Mouse (Mus musculus): ENCODE results near the gene Pnlip. TPM values are rescaled to one million over a fixed set of nuclear protein-coding genes. Genes with fewer than 3 reads are reported as not detected.

The Pnlip gene
- polyA plus RNA-seq, 2 experiments = not detected

- Histone ChIP-seq H3K4me1 (ENCODE audit: control insufficient read depth, insufficient read depth, low read length) (0 out of 2 replicates have a peak, but pooled peaks cover 4% of the 10 kb centered on the region), H3K9me3 (ENCODE audit: control insufficient read depth, low read length) (peaks cover 3% of the 10 kb centered on the region; the same call in 1 of the 2 replicates), H3K27ac (replicated peaks; ENCODE audit: low read depth, low read length) (no peak overlapping the region), H3K4me2 (replicated peaks; ENCODE audit: low read depth, low read length, severe bottlenecking) (no peak overlapping the region), H3K36me3 (ENCODE audit: control insufficient read depth, insufficient read depth, low read length) (no peaks in the 10 kb centered on the region), H3K27me3 (ENCODE audit: control insufficient read depth, insufficient read depth, low read length) (no peaks in the 10 kb centered on the region), H3K9ac (ENCODE audit: low read depth, low read length, severe bottlenecking) (no peak overlapping the region), H3K4me3 (replicated peaks; ENCODE audit: low read length) (no peak overlapping the region)
- ATAC-seq (ENCODE audit: low FRiP score, low read depth) (peak; percentile 70), DNase-seq (ENCODE audit: low spot score) (no peak)
- no peak for TF ChIP-seq POLR2A (IDR thresholded peaks at IDR 0.05; ENCODE audit: borderline replicate concordance, extremely low read depth, insufficient read depth, insufficient read length)
- WGBS = 58% methylated on average over 4 of the region's 4 CpGs
These were observed 27.5 kb upstream of the Pnlip start for GRCm38 (mm10) chr19:58624799-58625198.

- Histone ChIP-seq H3K4me3 (replicated peaks; ENCODE audit: low read length) (no peak overlapping the region), H3K27me3 (ENCODE audit: control insufficient read depth, insufficient read depth, low read length) (no peaks in the 10 kb centered on the region), H3K4me2 (replicated peaks; ENCODE audit: low read depth, low read length, severe bottlenecking) (no peak overlapping the region), H3K9ac (ENCODE audit: low read depth, low read length, severe bottlenecking) (no peak overlapping the region), H3K36me3 (ENCODE audit: control insufficient read depth, insufficient read depth, low read length) (no peaks in the 10 kb centered on the region), H3K27ac (replicated peaks; ENCODE audit: low read depth, low read length) (no peak overlapping the region; the same call in 1 of the 2 replicates), H3K4me1 (ENCODE audit: control insufficient read depth, insufficient read depth, low read length) (0 out of 2 replicates have a peak, but pooled peaks cover 4% of the 10 kb centered on the region), H3K9me3 (ENCODE audit: control insufficient read depth, low read length) (peaks cover 3% of the 10 kb centered on the region; the same call in 1 of the 2 replicates)
- peak; percentile 63 for DNase-seq (ENCODE audit: low spot score)
- peak; percentile 56; the same call in 1 of the 2 replicates for ATAC-seq (ENCODE audit: low FRiP score, low read depth)
- no peak for TF ChIP-seq POLR2A (IDR thresholded peaks at IDR 0.05; ENCODE audit: borderline replicate concordance, extremely low read depth, insufficient read depth, insufficient read length)
- WGBS = 69% methylated on average over 9 of the region's 9 CpGs
These were observed 26.9 kb upstream of the Pnlip start for GRCm38 (mm10) chr19:58625254-58625947.

- DNase-seq (ENCODE audit: low spot score) (peak; percentile 77), ATAC-seq (ENCODE audit: low FRiP score, low read depth) (peak; percentile 36; the same call in 1 of the 2 replicates)
- Histone ChIP-seq H3K9me3 (ENCODE audit: control insufficient read depth, low read length) (no peaks in the 10 kb centered on the region), H3K4me1 (ENCODE audit: control insufficient read depth, insufficient read depth, low read length) (0 out of 2 replicates have a peak, but pooled peaks cover 4% of the 10 kb centered on the region), H3K27ac (replicated peaks; ENCODE audit: low read depth, low read length) (no peak overlapping the region), H3K4me2 (replicated peaks; ENCODE audit: low read depth, low read length, severe bottlenecking) (peak overlapping the region; percentile 29), H3K36me3 (ENCODE audit: control insufficient read depth, insufficient read depth, low read length) (no peaks in the 10 kb centered on the region), H3K9ac (ENCODE audit: low read depth, low read length, severe bottlenecking) (no peak overlapping the region), H3K27me3 (ENCODE audit: control insufficient read depth, insufficient read depth, low read length) (no peaks in the 10 kb centered on the region), H3K4me3 (replicated peaks; ENCODE audit: low read length) (no peak overlapping the region)
- TF ChIP-seq POLR2A (IDR thresholded peaks at IDR 0.05; ENCODE audit: borderline replicate concordance, extremely low read depth, insufficient read depth, insufficient read length) = no peak
- WGBS = 34% methylated on average over 22 of the region's 22 CpGs
These were observed 24.6 kb upstream of the Pnlip start for GRCm38 (mm10) chr19:58627406-58628337.

- no peaks in the 10 kb centered on the region for H3K27me3 ChIP-seq (ENCODE audit: control insufficient read depth, insufficient read depth, low read length)
- 83% methylated on average over 3 of the region's 3 CpGs for WGBS
- H3K4me1 ChIP-seq (ENCODE audit: control insufficient read depth, insufficient read depth, low read length) = 0 out of 2 replicates have a peak, but pooled peaks cover 4% of the 10 kb centered on the region
- H3K9me3 ChIP-seq (ENCODE audit: control insufficient read depth, low read length) = no peaks in the 10 kb centered on the region
- ATAC-seq (ENCODE audit: low FRiP score, low read depth) (no peak), DNase-seq (ENCODE audit: low spot score) (no peak)
- H3K36me3 ChIP-seq (ENCODE audit: control insufficient read depth, insufficient read depth, low read length) = no peaks in the 10 kb centered on the region
- no peak overlapping the region for H3K4me3 ChIP-seq (replicated peaks; ENCODE audit: low read length)
- no peak for TF ChIP-seq POLR2A (IDR thresholded peaks at IDR 0.05; ENCODE audit: borderline replicate concordance, extremely low read depth, insufficient read depth, insufficient read length)
- no peak overlapping the region for H3K9ac ChIP-seq (ENCODE audit: low read depth, low read length, severe bottlenecking)
- H3K4me2 ChIP-seq (replicated peaks; ENCODE audit: low read depth, low read length, severe bottlenecking) = no peak overlapping the region
- H3K27ac ChIP-seq (replicated peaks; ENCODE audit: low read depth, low read length) = no peak overlapping the region
These were observed 22.9 kb upstream of the Pnlip start for GRCm38 (mm10) chr19:58629351-58629773.

- TF ChIP-seq POLR2A (IDR thresholded peaks at IDR 0.05; ENCODE audit: borderline replicate concordance, extremely low read depth, insufficient read depth, insufficient read length) = no peak
These were observed 2.3 kb upstream of the Pnlip start for GRCm38 (mm10) chr19:58650036-58650435.

More at GRCm38 (mm10) chr19:58650036-58650435, 2.3 kb upstream of the Pnlip start:
- H3K4me3 ChIP-seq (replicated peaks; ENCODE audit: low read length) = no peak overlapping the region
- H3K9ac ChIP-seq (ENCODE audit: low read depth, low read length, severe bottlenecking) = no peak overlapping the region
- H3K4me2 ChIP-seq (replicated peaks; ENCODE audit: low read depth, low read length, severe bottlenecking) = no peak overlapping the region
- no peaks in the 10 kb centered on the region for H3K36me3 ChIP-seq (ENCODE audit: control insufficient read depth, insufficient read depth, low read length)
- no peaks in the 10 kb centered on the region for H3K27me3 ChIP-seq (ENCODE audit: control insufficient read depth, insufficient read depth, low read length)
- ATAC-seq (ENCODE audit: low FRiP score, low read depth) (no peak), DNase-seq (ENCODE audit: low spot score) (no peak)
- H3K4me1 ChIP-seq (ENCODE audit: control insufficient read depth, insufficient read depth, low read length) = no peaks in the 10 kb centered on the region
- no peak overlapping the region for H3K27ac ChIP-seq (replicated peaks; ENCODE audit: low read depth, low read length)
- no peaks in the 10 kb centered on the region for H3K9me3 ChIP-seq (ENCODE audit: control insufficient read depth, low read length)
- 87% methylated on average over 5 of the region's 5 CpGs for WGBS
